Mouse (Mus musculus) embryonic facial prominence, embryonic 13.5 days (tissue): ENCODE measurements at regions not wholly inside any gene's neighbourhood (a gene's known extent, or its start where the extent isn't known, plus 50 kb on each side); places are given as distances from the start of the nearest gene placed in this dataset.

Experiments used
- ATAC-seq: fragments of 200-750 bp; cut with Nextera tagmentation; 2 replicates; pipeline ENCODE4 v1.8.0; 2017; ENCODE audit warnings: low read depth; ENCODE audit not compliant: insufficient number of reproducible peaks, insufficient read depth, low FRiP score, low TSS enrichment
- H3K27ac ChIP-seq: fragments of 300-500 bp; sonication (generic); 2 replicates; pipeline ENCODE4 v1.5.1; 2015; ENCODE audit warnings: moderate library complexity, mild to moderate bottlenecking, inconsistent platforms
- H3K27me3 ChIP-seq: fragments of 300-500 bp; sonication (generic); 2 replicates; pipeline ENCODE4 v1.6.1; 2015; ENCODE audit warnings: mild to moderate bottlenecking, inconsistent platforms
- H3K36me3 ChIP-seq: fragments of 300-500 bp; sonication (generic); 2 replicates; pipeline ENCODE4 v1.6.1; 2015; ENCODE audit warnings: mild to moderate bottlenecking, inconsistent platforms
- H3K4me1 ChIP-seq: fragments of 300-500 bp; sonication (generic); 2 replicates; pipeline ENCODE4 v1.6.1; 2015; ENCODE audit warnings: inconsistent platforms
- H3K4me2 ChIP-seq: fragments of 300-500 bp; sonication (generic); 2 replicates; pipeline ENCODE4 v1.6.1; 2015; ENCODE audit warnings: moderate library complexity, mild to moderate bottlenecking, inconsistent platforms
- H3K4me3 ChIP-seq: fragments of 300-500 bp; sonication (generic); 2 replicates; pipeline ENCODE4 v1.5.1; 2015; ENCODE audit warnings: mild to moderate bottlenecking, inconsistent platforms
- H3K9ac ChIP-seq: fragments of 300-500 bp; sonication (generic); 2 replicates; pipeline ENCODE4 v1.6.1; 2015; ENCODE audit warnings: mild to moderate bottlenecking, inconsistent platforms
- H3K9me3 ChIP-seq: fragments of 300-500 bp; sonication (generic); 2 replicates; pipeline ENCODE4 v1.6.1; 2016; ENCODE audit warnings: inconsistent platforms
- WGBS: fragments of 180-500 bp; shearing (Covaris S2); methylation state at CpG from one replicate; pipeline ENCODE4 v1.1.7; 2015; ENCODE audit warnings: mixed read lengths; 5-methylcytosine and 5-hydroxymethylcytosine counted together

DNA sequence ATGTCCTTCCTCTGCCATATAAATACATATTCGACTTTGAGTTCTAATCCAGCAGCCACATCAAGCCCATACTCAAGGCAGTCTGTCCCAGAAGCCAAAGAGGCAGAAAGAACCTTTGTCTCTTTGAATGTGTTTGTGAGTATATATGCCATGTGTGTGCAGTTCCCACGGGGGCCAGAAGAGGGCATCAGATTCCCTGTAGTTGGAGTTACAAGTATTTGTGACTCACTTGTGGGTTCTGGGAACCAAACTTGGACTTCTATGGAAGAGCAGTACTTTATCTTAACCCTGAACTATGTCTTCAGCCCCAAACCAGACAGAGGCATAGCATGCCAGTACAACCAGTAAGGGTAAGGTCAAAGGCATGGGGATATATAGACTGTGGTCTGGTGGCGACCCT is 165.6 kb upstream of the Sp4 start:
- H3K4me1 ChIP-seq = no peaks in the 10 kb centered on the region
- H3K4me2 ChIP-seq = no peak overlapping the region
- no peaks in the 10 kb centered on the region for H3K36me3 ChIP-seq
- no peak overlapping the region for H3K9ac ChIP-seq
- no peak overlapping the region for H3K27ac ChIP-seq
- 82% methylated on average over 3 of the region's 3 CpGs for WGBS
- peaks cover 12% of the 10 kb centered on the region; the same call in 1 of the 2 replicates for H3K27me3 ChIP-seq
- no peak overlapping the region for H3K4me3 ChIP-seq
- no peak for ATAC-seq
- H3K9me3 ChIP-seq = no peaks in the 10 kb centered on the region

DNA sequence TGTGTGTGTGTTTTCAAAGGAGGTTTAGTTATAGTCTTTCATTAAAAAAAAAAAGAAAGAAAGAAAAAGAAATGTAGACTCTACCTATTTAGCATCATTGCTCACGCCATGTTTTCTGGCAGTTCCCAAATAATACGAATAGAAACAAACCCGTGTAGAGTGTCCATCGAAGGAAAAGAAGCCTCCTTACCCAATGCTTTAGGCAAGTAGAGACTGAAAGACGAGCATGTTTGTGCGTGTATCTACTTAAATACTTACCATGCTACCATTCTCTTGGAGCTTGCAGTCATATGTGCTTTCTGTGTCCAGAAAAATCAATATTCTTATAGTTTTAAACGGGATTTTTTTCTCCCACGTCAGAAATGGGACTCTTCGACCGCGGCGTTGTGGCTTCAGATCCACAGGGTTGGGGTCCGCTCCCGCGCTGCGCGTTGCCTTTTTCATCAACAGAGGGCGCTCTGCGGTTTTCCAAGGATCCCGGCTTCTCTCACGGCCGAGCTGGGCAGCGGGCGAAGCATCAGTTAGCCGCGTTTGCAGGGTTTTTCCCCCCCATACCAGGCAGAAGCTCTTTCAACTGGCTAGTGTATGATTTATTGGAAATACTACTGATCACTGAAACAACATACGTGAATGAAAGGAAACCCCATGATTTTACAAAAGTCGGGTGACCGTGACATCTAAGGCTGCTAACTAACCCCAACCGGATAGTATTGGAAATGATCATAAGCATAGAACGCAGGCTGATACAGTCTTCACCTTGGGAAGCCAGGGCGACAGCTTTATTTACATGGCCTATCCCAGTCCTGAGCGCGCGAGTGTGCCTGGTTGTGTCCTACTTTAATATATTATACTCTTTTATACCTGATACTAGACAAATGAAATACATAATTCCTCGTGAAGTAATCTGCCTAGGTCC is 156.5 kb upstream of the Sp4 start:
- Histone ChIP-seq H3K9me3 (peaks cover 3% of the 10 kb centered on the region; the same call in 1 of the 2 replicates), H3K4me3 (peak overlapping the region; percentile 22), H3K36me3 (no peaks in the 10 kb centered on the region), H3K27me3 (peaks cover 56% of the 10 kb centered on the region), H3K4me1 (0 out of 2 replicates have a peak, but pooled peaks cover 5% of the 10 kb centered on the region), H3K4me2 (peak overlapping the region; percentile 51), H3K27ac (no peak overlapping the region), H3K9ac (no peak overlapping the region)
- ATAC-seq = no peak
- WGBS = 10% methylated on average over 36 of the region's 36 CpGs

DNA sequence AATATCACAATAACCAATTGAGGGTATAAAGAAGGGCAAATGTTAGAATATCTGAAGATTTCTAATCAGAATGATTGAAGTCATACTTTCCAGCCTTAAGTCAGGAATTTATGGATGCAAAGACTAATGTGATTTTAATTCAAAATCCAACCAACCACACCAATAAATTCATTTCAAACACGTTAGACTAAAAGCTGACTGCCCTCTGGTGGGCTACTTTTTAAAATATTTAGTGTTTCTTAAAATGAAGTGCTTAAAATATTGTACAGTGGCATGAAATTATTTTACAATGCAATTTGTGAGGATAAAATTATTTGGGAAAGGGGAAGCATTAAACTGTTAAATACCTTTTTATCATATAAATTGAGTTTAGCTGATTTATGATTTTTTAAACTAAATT is 154.4 kb upstream of the Sp4 start:
- ATAC-seq = no peak
- 24% methylated on average over 1 of the region's 1 CpGs for WGBS
- H3K27ac ChIP-seq = no peak overlapping the region

DNA sequence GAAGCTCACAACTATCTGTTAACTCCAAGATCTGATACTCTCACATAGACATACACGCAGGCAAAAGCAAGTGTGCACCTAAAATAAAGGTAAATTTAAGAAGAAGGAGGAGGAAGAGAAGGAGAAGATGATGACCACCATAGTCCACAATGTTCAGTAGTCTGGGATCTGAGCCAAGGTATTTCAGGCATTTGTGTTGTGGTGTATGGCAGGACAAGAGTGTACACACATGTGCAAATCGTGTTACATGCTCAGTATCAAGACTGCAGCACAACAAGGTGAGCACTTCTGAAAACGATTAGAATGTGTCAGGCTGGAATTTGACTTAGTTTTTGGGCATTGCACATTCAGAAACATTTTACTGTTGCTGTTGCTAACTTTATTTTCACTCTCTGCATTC is 138.4 kb upstream of the Sp4 start:
- Histone ChIP-seq H3K4me3 (no peak overlapping the region), H3K27ac (no peak overlapping the region), H3K9ac (no peak overlapping the region), H3K9me3 (no peaks in the 10 kb centered on the region), H3K4me1 (no peaks in the 10 kb centered on the region), H3K27me3 (no peaks in the 10 kb centered on the region), H3K36me3 (no peaks in the 10 kb centered on the region), H3K4me2 (no peak overlapping the region)
- ATAC-seq = no peak
- 75% methylated on average over 3 of the region's 3 CpGs for WGBS

More for the DNA sequence above, 154.4 kb upstream of the Sp4 start:
- H3K4me3 ChIP-seq = no peak overlapping the region
- H3K9me3 ChIP-seq = peaks cover 3% of the 10 kb centered on the region; the same call in 1 of the 2 replicates
- no peaks in the 10 kb centered on the region for H3K4me1 ChIP-seq
- H3K27me3 ChIP-seq = peaks cover 38% of the 10 kb centered on the region
- H3K4me2 ChIP-seq = no peak overlapping the region
- no peaks in the 10 kb centered on the region for H3K36me3 ChIP-seq
- no peak overlapping the region for H3K9ac ChIP-seq

DNA sequence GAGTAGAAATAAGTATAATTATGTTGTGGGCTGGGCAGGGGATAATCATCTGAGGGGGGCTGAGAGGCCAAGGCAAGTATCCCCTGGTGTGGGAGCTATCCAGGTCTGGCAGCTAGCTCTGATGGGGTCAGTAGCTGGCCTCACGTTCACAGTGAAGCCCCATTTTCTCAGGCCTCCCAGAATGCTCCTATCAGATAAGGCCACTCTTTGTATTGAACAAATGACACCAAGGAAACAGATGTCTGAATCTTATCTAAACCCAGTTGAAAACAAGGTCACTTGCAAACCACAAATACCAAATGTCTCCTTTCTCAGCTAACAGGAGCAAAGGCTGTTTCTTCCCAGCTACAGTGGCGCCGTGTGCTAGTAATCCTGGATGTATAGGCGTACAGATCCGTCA is 137.6 kb upstream of the Sp4 start:
- WGBS = 80% methylated on average over 5 of the region's 5 CpGs
- Histone ChIP-seq H3K4me3 (no peak overlapping the region), H3K36me3 (no peaks in the 10 kb centered on the region), H3K27me3 (no peaks in the 10 kb centered on the region), H3K9ac (no peak overlapping the region), H3K4me2 (no peak overlapping the region), H3K4me1 (no peaks in the 10 kb centered on the region), H3K27ac (no peak overlapping the region), H3K9me3 (no peaks in the 10 kb centered on the region)
- no peak for ATAC-seq

DNA sequence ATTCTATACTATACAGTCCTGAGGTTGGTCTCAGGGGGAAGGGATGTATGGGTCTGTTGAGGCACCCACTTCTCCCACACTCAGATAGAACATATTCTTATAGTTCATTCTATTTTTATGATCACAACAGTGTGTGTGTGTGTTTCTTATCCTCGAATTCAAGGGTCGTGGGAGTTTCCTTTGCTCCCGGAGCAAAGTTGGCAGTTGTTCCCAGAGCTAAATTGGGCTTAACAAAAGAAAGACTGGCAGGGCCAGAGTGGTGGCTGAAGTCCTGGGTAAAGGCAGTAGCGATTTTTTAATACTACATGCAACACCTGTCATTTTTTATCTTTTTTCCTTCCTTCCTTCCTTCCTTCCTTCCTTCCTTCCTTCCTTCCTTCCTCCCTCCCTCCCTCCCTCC is 131.5 kb upstream of the Sp4 start:
- Histone ChIP-seq H3K36me3 (no peaks in the 10 kb centered on the region), H3K4me3 (no peak overlapping the region), H3K9ac (no peak overlapping the region), H3K27me3 (no peaks in the 10 kb centered on the region), H3K4me2 (no peak overlapping the region), H3K27ac (no peak overlapping the region), H3K4me1 (no peaks in the 10 kb centered on the region), H3K9me3 (no peaks in the 10 kb centered on the region)
- no peak for ATAC-seq
- whole genome bisulfite sequencing = 66% methylated on average over 4 of the region's 4 CpGs

DNA sequence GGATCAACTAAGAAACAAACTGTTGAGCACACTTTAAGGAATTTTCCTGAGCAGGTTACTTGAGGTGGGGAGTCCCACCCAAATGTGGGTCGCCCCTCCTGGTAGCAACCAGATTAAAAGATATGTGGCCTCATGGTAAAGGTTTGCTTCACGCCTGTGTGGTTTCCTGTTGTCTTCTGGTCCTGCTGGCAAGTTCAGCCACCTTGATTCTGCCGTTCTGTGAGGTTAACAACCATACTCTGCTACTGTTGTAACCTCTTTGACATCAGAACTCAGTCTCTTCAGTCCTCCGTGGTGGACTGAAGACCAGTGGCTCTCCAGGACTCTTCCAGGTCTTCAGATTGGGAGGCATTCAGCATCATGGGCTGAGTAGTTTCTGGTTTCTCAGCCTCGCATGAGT is 127.1 kb upstream of the Sp4 start:
- H3K27ac ChIP-seq = no peak overlapping the region
- H3K9me3 ChIP-seq = no peaks in the 10 kb centered on the region
- no peaks in the 10 kb centered on the region for H3K36me3 ChIP-seq
- no peak for ATAC-seq
- 83% methylated on average over 5 of the region's 5 CpGs for WGBS
- H3K9ac ChIP-seq = no peak overlapping the region
- H3K27me3 ChIP-seq = no peaks in the 10 kb centered on the region
- no peak overlapping the region for H3K4me3 ChIP-seq
- no peak overlapping the region for H3K4me2 ChIP-seq
- H3K4me1 ChIP-seq = no peaks in the 10 kb centered on the region

DNA sequence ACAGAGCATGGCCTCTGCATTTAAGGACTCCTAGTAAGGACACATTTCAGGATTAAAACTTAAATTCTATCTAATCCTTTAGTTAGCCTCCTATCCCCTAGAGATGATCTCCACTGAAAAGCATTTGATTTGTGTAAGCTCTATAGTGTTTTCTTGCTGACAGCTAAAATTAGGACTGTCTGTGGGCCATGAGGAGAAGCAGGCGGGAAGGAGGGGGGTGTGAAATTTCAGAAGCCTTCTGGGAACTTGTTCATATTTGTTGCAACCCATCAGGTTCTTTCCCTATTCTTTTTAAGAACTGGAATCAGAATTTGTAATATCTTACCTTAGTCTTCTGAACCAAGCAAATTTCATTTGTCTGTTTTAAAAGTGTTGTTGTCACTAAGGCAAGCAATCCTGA is 114.7 kb upstream of the Sp4 start:
- H3K9ac ChIP-seq = no peak overlapping the region
- H3K4me2 ChIP-seq = no peak overlapping the region
- H3K27me3 ChIP-seq = no peaks in the 10 kb centered on the region
- no peak overlapping the region for H3K4me3 ChIP-seq
- no peak overlapping the region for H3K27ac ChIP-seq
- no peaks in the 10 kb centered on the region for H3K4me1 ChIP-seq
- WGBS = 25% methylated on average over 1 of the region's 1 CpGs
- no peaks in the 10 kb centered on the region for H3K36me3 ChIP-seq
- H3K9me3 ChIP-seq = 0 out of 2 replicates have a peak, but pooled peaks cover 6% of the 10 kb centered on the region
- ATAC-seq = no peak

DNA sequence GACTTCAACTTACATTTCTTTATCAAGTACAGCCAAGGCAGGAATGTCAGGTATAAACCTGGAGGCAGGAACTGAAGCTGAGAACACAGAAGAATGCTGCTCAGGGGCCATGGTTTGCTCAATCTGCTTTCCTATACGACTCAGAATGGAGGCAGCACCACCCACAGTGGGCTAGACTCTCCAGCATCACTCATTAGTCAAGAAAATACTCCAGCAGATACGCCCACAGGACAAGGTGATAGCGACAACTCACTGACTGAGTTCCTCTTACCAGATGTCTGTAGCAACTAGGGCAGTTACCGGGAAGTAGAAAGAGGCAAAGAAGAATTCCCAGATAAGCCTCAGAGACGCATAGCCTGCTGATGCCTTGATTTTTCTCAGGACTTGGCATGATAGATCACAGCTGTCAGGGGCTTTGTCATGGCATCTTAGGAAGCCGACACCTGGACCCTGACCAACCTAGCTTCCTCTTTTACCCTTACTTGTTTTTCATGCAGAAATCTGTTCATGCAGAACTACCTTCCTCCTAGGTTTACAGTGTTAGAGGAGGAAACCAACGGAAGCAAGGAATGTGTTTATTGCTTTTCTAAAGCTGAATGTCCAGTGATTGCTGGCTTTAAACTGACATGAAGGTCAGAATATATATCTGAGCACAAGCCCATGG is 110.7 kb upstream of the Sp4 start:
- no peak overlapping the region for H3K9ac ChIP-seq
- H3K4me1 ChIP-seq = no peaks in the 10 kb centered on the region
- H3K27ac ChIP-seq = no peak overlapping the region
- H3K36me3 ChIP-seq = no peaks in the 10 kb centered on the region
- 66% methylated on average over 7 of the region's 7 CpGs for WGBS
- no peak overlapping the region for H3K4me3 ChIP-seq
- no peaks in the 10 kb centered on the region for H3K27me3 ChIP-seq
- no peak overlapping the region for H3K4me2 ChIP-seq
- H3K9me3 ChIP-seq = no peaks in the 10 kb centered on the region
- no peak for ATAC-seq

DNA sequence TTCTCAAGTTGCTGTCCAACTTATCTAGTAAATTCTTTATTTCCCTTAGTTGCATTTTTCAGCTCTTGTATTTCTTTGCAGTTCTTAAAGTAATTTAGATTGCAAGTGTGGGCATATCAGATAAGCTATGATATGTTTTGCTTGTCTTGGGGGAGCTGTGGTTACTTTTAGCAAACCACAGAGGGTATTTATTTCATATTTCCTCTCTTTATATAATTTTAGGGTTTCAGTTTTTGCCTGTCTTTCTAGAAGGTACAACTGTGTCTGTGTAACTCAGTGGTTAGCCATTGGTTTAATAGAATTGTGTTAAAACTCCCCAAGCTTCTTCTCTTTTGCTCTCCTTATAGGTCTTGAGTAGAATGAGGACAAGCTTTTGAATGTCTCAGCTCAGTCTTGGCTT is 109.7 kb upstream of the Sp4 start:
- no peaks in the 10 kb centered on the region for H3K27me3 ChIP-seq
- no peaks in the 10 kb centered on the region for H3K36me3 ChIP-seq
- no peak overlapping the region for H3K4me2 ChIP-seq
- H3K4me1 ChIP-seq = no peaks in the 10 kb centered on the region
- H3K9me3 ChIP-seq = no peaks in the 10 kb centered on the region
- H3K9ac ChIP-seq = no peak overlapping the region
- no peak for ATAC-seq
- H3K4me3 ChIP-seq = no peak overlapping the region
- H3K27ac ChIP-seq = no peak overlapping the region

DNA sequence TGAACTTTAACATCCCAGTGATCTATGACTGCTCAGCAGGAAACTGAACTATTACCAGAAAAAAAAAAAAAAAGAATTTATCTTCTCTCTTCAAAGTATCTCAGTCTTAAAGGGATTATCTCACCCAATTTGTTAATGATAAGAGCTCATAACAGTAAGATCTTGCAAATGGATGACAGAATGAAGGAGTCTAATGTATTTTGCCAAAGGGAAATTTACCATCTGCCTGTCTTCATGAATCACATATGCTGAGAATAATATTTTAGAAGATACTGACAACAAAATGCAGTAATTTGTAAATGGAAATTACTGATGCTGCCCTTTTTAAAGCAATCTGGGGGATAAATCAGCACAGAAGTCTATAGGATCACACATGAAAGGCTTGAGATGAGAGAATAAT is 103.9 kb upstream of the Sp4 start:
- Histone ChIP-seq H3K4me3 (no peak overlapping the region), H3K9me3 (no peaks in the 10 kb centered on the region), H3K4me2 (no peak overlapping the region), H3K27me3 (no peaks in the 10 kb centered on the region), H3K36me3 (no peaks in the 10 kb centered on the region), H3K4me1 (no peaks in the 10 kb centered on the region), H3K9ac (no peak overlapping the region), H3K27ac (no peak overlapping the region)
- ATAC-seq = no peak

DNA sequence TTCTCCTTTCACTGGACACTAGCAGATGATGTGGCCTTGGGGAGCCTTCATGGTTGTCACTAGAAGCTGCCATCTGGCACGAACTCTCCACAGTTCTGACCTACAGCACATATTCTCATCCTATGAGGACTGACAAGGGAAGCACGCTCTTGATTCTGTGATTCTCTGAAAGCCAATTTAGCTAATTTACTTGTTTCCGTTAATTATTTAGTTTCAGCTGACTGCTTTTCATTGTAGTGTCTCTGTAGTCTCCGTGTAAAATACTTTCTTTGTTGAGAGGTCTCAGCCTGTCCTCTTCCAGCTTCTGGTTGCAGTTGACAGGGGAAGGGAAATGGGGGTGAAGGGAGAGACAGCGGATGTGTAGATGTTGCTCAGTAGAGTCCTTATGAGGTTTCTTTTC is 102.9 kb upstream of the Sp4 start:
- Histone ChIP-seq H3K4me1 (no peaks in the 10 kb centered on the region), H3K9ac (no peak overlapping the region), H3K27ac (no peak overlapping the region), H3K36me3 (no peaks in the 10 kb centered on the region), H3K4me2 (no peak overlapping the region), H3K4me3 (no peak overlapping the region), H3K9me3 (no peaks in the 10 kb centered on the region), H3K27me3 (no peaks in the 10 kb centered on the region)
- no peak for ATAC-seq
- WGBS = 56% methylated on average over 5 of the region's 5 CpGs
